Mouse (Mus musculus) right cerebral cortex, postnatal 14 days (tissue): ENCODE data around the gene Pbx1.
A peak's percentile ranks its signal among the peaks of the same experiment; 100 is the strongest.

ENCODE experiments used
- DNase-seq: peaks from one replicate; pipeline ENCODE4 v3.0.0; 2022

The Pbx1 gene

GRCm38 (mm10) chr1:168292106-168292505, 140.0 kb downstream of the Pbx1 start:
- DNase-seq: no peak

GRCm38 (mm10) chr1:168291643-168292040, 140.4 kb downstream of the Pbx1 start:
- no peak for DNase-seq

GRCm38 (mm10) chr1:168291001-168291642, 140.9 kb downstream of the Pbx1 start:
- no peak for DNase-seq

GRCm38 (mm10) chr1:168290236-168290985, 141.7 kb downstream of the Pbx1 start:
- DNase-seq: no peak

GRCm38 (mm10) chr1:168288891-168289545, 143.1 kb downstream of the Pbx1 start:
- no peak for DNase-seq

- DNase-seq: peak; percentile 28
These were observed 144.1 kb downstream of the Pbx1 start for GRCm38 (mm10) chr1:168287843-168288591.

GRCm38 (mm10) chr1:168286862-168287650, 145.0 kb downstream of the Pbx1 start:
- no peak for DNase-seq

GRCm38 (mm10) chr1:168284566-168285141, 147.4 kb downstream of the Pbx1 start:
- DNase-seq: no peak

GRCm38 (mm10) chr1:168283841-168284565, 148.1 kb downstream of the Pbx1 start:
- DNase-seq: no peak

- no peak for DNase-seq
These were observed 148.6 kb downstream of the Pbx1 start for GRCm38 (mm10) chr1:168283421-168283820.

- DNase-seq: no peak
These were observed 156.4 kb downstream of the Pbx1 start for GRCm38 (mm10) chr1:168275678-168276077.

GRCm38 (mm10) chr1:168274296-168274695, 157.8 kb downstream of the Pbx1 start:
- DNase-seq: no peak

GRCm38 (mm10) chr1:168272091-168272490, 160.0 kb downstream of the Pbx1 start:
- DNase-seq: no peak

GRCm38 (mm10) chr1:168271207-168271606, 160.9 kb downstream of the Pbx1 start:
- no peak for DNase-seq

GRCm38 (mm10) chr1:168268751-168269623, 163.1 kb downstream of the Pbx1 start:
- DNase-seq: no peak

- no peak for DNase-seq
These were observed 163.8 kb downstream of the Pbx1 start for GRCm38 (mm10) chr1:168268224-168268623.

GRCm38 (mm10) chr1:168265594-168266390, 166.3 kb downstream of the Pbx1 start:
- DNase-seq: no peak

- DNase-seq: no peak
These were observed 167.0 kb downstream of the Pbx1 start for GRCm38 (mm10) chr1:168265090-168265489.

GRCm38 (mm10) chr1:168260391-168260790, 171.7 kb downstream of the Pbx1 start:
- DNase-seq: no peak
